Mouse (Mus musculus): Measurements from ENCODE around the gene Gm8271. TPM values are rescaled to one million over a fixed set of nuclear protein-coding genes. Genes with fewer than 3 reads are reported as not detected.
"Not testable (repeated sequence)": the region's sequence is repeated elsewhere in the genome, so short reads cannot be mapped to it uniquely, and the experiment has no call there.

Gm8271 gene
- total RNA-seq (2021): not detected
- long read RNA-seq, experiment 1: 0 reads
- long read RNA-seq, experiment 2: 0 reads

DNA sequence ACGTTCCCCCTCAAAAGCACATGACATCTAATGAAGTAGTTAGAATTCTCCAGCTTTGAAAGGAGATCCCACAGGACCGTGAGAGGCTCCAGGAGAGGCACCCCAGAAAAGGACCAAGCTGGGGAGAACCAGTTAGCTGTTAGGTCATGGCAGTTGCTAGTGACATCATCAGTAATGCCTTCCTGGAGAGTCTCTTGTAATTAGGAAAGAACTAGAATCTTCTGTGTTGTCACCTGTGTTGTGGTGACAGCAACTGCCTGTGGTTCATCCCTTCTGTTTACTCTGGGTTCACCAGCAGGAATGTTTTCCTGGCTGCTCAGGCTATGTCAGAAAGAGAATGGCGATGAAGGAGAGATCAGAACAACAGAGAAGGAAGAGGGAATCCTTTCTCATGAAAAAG lies at the start of gene Gm8271:
TSS of gene Gm8271 (plus strand) at position 301 of the 400 bp plus-strand sequence.
- DNase-seq; intact Hi-C loops (cut with DNase I): not testable (repeated sequence)

- DNase-seq; intact Hi-C loops (cut with DNase I): not testable (repeated sequence)
Observed at GRCm38 (mm10) chr14:5164235-5164634, 21.4 kb upstream of the Gm8271 start, which contains the start of gene Gm3317. TSS of gene Gm3317 (plus strand) at chr14:5164535.

Other genes with a start within 250 kb of the Gm8271 start
- not detected for gene Gm8297, start 201.9 kb upstream of the Gm8271 start, total RNA-seq (2021)
- not detected for gene Gm3298, start 169.9 kb upstream of the Gm8271 start, total RNA-seq (2021)
- gene 4930555G01Rik, start 135.2 kb upstream of the Gm8271 start, total RNA-seq (2021): not detected
- under 1 TPM in 1 of 2 experiments, not detected in 1; 0.27 TPM for gene Gm8281, start 114.8 kb upstream of the Gm8271 start, total RNA-seq (2021)
- not detected for gene Gm8279, start 54.3 kb upstream of the Gm8271 start, total RNA-seq (2021)
- gene Gm3317, start 21.3 kb upstream of the Gm8271 start, total RNA-seq (2021): not detected
- not detected for gene Gm3526, start 74.8 kb downstream of the Gm8271 start, total RNA-seq (2021)
- gene Gm3542, start 149.1 kb downstream of the Gm8271 start, total RNA-seq (2021): not detected
- gene Gm3500, start 203.3 kb downstream of the Gm8271 start, total RNA-seq (2021): not detected

Measured in gastrocnemius, postnatal 36 days (tissue).